Mouse (Mus musculus) layer of hippocampus, adult 11-12 months (tissue): ENCODE data around the gene Tmem164.
A peak's percentile ranks its signal among the peaks of the same experiment; 100 is the strongest.
"Not testable (repeated sequence)": the region's sequence is repeated elsewhere in the genome, so short reads cannot be mapped to it uniquely, and the experiment has no call there.

Experiments used
- DNase-seq: peaks from one replicate; pipeline ENCODE4 v3.0.0; 2022; ENCODE audit warnings: low spot score

The Tmem164 gene

DNA sequence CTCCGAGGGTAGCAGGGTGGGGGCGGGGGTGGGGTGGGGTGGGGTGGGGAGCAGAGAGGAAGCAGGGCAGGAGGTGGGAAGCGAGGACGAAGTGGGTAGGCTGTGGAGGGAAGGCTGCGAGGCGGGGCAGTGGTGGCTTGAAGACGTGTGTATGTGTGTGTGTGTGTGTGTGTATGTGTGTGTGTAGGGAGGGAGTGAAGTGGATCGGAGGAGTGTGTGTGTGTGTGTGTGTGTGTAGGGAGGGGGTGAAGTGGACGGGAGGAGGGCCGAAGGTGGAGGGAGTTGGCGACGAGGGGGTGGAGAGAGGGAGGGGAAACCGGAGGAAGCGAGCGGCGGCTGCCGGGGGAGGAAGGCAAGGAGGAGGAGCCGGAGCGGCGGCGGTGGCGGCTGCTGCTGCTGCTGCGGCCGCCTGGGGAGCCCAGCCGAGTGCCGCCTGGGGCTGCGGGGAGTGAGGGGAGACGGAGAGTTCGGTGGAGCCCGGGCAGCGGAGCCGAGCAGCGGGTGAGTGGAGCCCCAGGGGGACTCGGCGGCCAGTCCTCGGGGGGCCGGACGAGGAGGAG, at the start of gene Tmem164:
Tmem164 (plus strand) TSS at position 351 of the 560 bp plus-strand sequence.
- peak; percentile 49 for DNase-seq

DNA sequence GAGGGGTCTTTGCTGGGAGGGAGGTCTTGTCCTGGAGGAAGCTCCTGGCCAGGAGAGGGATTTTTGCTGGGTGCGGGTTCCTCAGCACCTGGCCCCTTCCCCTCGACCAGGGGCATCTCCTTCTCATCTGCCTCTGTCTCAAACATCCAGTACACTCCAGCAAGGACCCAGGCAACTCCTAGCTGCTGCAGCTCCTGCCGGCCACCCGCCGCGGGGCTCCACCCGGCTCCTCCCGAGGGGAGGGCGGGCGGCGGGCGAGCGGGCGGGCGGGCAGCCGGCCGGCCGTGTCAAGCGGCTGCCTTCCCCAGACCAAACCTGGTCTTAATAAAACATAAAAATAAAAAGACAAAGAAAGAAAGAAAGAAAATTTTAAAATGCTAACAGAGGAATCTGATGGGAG, 48.2 kb upstream of the Tmem164 start:
- DNase-seq: not testable (repeated sequence)

DNA sequence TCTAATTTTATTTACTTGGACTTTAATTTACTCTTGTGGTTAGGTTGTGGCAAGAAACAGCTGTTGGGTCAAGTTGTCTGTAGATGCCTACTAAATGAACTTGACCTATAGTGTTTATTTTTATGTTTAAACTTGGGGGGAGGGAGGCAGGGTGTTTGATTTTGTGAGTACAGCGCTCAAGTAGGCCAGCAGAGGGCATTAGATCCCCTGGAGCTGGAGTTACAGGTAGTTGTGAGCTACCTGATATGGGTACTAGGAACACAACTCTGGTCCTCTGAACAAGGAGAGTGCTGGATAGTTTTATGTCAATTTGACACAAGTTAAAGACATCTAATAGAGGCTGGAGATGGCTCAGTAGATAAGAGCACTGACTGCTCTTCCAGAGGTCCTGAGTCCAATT, 34.0 kb upstream of the Tmem164 start:
- no peak for DNase-seq

DNA sequence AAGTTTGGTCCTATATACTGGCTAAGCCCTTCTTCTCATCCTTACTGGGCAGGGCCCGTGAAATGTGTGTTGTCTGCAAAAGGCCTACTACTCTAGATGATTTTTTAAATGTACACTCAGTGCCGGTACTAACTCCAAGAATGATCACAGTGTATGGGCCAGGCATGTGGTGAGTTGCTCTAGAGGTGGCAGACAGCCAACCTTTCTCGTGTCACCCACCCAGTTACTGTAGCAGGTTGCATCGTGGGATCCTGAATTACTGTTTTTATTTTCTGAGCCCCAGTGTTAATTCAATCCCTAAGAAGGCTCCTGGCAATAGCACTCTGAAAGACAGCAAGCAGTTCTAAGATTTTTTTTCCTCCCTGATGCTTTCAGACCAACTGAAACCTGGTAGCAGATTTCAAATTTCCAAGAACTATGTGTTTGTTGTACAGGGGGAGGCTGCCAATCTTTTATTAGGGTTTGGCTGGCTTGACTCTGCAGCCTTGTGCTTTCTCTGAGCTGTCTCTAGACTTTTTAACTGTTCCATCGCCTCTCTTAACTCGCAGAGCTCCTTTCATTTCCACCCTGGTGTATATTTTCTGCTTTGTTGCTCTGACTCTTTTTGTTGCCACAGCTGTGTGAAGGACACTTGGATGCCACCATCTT, 31.0 kb upstream of the Tmem164 start:
- DNase-seq: peak; percentile 15

DNA sequence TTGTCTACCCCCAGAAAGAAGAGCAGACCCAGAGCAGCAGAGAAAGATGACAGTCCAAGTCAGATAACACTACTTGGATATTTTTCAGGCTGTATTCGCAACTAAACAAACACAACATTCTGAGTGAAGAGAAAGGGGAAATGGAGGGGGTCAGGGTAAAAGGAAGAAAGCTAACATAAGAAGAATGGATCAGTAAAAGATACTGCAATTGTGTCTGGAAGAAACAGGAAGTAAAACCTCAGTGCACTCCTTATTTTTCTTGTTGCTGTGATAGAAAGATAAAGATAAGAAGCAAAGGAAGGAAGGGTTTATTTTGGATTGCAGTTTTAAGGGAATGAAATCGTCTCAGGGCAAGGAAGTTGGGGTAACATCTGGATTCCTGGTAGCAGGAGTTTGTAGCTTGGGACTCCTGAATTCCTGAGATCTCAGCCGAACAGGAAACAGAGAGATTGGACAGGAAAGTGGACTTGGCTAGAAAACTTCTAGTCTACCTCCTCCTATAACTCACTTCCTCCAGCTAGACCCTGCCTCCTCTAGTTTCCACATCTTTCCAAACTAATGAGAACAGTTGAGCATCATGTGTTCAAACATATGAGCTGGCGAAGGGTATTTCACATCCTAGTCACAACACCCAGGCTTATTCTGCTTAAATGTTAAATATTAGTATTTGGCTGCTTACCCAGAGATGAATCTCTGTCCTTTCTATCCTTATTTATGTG, 16.3 kb upstream of the Tmem164 start:
- no peak for DNase-seq

DNA sequence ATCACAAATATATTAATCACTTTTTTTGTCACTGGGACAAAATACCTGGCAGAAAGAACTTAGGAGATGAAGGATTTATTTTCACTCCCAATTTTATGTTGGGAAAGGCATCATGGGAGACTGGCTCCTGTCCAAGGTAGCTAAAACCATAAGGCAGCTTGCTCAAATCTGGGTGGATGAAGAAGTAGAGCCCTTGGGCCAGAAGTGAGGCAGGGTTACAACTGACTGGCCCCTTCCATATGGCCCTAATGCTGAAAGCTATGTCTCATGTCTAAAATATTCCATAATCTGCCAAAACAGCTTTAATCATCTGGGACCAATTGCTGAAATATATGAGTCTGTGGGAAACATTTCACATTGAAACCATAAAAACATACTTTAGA, 15.8 kb upstream of the Tmem164 start:
- no peak for DNase-seq

DNA sequence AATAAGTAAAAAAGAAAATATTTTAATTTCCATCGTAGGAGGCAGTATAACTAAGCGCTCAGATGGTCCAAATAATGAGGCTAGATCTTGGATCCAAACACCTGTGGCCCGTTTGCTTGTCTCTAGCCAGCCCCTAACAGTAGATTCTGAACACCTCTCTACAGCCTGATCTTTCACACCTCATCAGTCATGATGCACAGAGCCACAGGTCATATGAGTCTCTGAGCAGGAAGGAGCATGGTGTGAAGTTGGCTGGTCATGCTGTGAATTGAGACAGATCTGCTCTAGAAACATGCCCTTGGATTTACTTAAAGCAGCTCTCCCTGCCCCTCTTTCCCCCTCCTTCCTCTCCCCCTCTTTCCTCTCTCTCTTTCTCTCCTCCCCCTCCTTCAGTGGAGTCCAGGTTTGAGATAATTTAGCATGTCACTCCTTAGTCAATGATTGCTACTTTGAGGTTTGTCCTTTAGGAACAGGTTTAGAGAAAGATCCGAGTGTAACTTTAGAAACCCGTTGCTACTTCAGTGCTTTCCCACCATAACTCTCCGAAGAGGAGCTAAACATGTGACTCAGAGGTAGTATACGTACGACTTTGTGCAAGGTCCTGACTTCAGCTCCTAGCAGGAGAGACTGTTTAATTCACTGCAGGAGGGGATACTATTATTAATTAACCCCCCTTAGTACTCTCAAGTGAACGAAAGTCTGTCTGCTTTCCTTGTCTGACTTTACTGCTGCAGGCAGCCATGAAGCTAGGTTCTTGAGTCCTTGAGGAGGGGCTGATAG, 11.7 kb upstream of the Tmem164 start:
- no peak for DNase-seq

DNA sequence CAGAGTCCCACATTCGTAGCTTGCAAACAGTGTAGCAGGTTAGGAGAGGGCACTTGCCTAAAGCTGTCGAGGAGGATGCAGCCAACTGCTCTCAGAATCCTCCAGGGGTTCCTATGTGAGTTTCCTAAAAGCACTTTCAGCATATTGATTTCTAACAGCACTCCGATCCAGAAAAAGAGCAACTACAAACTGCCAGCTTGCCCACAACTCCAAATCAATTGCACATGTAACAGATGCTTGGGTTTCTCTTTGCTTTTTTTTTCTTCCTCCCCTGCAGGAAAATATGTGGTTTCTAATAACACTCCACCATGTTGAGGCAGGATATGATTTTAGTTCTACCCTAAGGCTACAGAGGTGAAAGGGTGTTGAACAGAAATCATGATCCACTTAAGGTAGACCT, 11.1 kb upstream of the Tmem164 start:
- no peak for DNase-seq

DNA sequence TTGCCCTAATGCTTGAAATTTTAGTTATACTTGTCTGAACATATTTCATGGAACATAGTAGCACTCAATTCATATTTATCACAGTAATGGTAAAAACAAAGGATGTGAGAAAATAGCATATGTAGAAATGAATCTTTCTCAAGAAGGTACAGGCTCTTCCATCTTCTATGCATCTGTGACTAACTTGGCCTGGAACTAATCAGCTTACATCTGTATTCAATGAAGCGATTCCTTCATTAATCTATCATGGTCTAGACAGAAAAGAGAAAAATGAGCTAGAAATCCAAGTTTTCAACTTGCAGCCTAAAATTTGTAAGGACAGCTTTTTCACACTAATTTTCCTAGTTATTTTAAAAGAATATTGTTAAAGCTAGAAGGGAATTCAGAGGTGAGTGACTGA, 10.1 kb upstream of the Tmem164 start:
- no peak for DNase-seq

DNA sequence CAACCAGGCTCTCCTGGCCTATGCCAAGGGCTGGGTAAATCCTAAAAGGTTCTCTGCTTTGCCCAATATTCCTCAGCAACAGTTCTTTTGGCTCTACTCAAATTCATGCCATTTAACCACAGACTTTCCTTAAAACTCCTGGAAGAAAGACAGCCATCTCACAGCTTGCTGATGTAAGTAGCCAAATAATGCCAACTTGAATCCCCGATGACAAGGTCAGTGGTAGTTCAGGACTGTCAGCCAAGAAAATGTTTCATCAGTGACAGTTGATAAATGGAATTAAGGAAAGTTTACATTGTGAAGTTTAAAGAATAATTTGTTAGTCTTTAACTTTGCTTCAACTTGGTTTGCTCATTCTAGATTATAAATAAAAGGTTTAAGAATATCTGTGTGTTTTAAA, 8.5 kb upstream of the Tmem164 start:
- no peak for DNase-seq

DNA sequence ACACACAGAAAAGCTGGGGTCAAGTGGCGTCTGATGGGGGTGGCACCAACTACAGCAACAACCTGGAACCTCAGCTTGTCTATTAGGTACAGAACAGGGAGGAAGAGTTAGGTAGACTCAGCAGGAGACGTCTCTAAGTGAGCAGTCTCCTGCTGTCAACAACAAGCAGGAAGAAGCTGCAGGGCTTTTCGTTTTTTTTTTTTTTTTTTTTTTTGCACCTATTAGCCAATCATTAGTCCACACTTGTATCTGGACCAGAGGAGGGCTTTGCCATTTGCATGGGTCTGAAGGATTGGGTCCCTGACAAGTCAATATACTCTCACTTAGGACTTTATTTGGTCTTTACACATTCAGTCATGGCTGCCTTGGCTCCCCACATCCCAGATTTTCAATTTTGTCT, 4.0 kb upstream of the Tmem164 start:
- DNase-seq: no peak

DNA sequence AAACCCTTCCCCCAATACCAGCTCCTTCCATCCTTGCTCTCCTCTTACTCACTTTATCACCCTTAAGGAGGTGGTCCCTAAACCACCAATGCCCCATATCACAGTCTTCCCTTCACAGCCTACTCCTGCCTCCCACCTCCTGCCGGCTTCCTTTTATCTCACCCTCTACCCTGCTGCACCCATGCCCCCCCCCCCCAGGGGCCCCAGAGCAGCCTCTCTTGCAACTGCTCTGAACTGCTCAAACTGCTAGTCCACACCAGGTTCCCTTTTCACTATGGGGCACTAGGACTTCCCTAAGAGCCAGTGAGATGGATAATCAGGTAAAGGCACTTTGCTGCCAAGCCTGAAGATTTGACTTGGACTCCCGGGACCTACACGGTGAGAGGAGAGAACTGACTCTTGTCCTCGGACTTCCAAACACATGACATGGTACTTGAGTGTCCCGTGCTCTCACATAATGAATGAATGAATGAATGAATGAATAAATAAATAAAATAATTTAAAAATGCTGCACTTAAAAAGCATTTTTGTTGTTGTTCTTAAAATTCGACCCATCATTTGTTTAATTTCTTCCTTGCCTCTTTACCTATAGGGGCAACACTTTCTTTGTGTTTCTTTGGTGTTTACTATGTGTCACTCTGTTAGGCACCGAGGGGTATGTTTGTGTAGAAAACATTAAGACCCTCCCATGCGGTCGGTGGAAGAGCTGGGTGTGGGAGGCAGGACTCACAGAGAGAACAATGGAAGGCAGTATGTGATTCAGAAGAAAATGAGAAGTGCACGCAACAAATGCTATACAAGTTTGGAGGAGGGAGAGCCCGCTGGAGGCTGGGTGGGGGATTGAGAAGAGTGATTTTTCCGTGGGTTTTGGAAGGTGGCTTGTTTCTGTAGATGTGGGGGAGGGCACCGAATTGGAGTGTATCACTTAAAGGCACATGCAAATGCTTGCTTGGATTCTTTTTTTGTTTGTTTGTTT, 2.4 kb upstream of the Tmem164 start:
- no peak for DNase-seq

DNA sequence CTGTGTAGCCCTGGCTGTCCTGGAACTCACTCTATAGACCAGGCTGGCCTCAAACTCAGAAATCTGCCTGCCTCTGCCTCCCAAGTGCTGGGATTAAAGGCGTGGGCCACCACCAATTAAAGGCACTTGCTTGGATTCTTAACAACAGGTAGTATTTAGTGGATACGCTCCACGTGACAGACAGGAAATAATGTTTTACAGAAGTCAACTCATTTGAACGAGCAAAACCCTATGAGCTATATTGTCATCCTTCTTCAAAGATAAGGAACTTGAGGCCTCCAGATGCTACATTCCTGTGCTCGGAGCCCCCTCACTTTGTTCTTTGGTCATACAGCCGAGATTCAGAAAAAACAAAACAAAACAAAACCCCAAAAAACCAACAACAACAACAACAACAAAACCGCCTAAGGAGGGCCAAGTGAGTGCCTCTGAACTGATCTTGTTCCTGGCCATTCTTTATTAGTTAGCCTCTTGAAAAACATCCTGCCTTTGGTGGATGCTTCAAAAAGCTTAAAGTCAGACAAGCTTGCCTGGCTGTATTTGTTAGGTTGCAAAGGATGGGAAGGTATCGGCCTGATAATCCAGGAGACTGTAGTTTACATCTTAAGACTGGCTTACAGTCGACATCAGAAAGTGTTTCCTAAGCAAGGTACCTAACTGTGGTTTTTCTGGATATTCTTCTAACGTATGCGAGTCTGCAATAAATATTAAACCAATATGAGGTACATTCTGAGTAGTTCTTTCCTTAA, 1.5 kb upstream of the Tmem164 start:
- DNase-seq: no peak

DNA sequence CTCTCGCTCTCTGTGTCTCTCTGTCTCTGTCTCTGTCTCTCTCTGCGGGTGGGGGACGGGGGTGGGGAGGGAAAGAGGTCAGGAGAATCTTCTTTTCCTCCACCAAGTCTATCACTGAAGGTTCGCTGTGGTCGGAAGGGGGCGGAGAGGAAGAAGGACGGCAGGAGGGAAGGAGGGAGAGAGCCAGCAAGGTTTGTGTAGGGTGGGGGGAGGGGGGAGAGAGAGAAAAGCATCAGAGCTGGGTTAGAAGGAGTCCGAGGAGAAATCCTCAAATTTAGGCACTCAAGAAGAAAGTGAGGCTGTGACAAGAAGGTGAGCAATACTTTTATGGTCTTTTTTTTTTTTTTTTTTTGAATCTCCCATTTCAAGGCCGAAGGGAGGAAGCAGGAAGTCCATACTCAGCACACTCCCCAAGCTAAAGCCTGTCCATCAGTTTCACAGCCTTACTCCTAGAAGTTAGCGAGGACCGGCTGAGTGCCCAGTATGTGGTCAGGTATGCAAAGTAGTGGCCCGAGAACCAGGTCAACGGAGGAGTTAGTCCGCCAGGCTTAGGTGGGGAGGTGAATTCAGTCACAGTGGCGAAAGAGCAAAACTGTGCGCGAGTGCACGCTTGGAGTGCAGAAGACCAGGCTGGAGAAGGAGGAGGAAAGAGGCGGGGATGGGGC, 683 bp upstream of the Tmem164 start:
- no peak for DNase-seq

DNA sequence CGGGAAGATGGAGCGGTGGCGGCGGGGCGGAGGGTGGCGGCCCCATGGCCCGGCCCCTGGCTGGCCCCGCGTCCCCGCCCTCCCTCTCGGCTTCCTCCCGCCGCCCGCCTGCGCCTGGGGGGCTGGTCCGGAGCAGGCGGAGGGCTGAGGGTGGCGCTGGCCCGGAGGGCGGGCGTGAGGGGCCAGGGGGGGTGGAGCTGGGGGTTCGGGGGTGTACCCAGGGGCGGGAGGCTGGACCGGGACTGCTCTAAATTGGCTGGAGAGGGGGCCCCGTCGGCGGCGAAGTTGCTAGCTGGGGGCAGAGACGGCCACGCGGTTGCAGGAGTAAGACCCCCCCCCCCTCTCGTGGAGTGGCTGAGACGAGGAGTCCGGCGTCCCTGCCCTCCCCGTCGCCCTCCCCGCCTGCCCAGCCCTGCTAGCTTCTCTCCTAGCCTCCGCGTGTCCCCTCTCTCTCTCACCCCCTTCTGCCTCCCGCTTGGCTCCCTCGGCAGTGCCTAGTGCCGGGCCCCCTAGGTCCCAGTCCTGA, 473 bp downstream of the Tmem164 start:
- DNase-seq: no peak

DNA sequence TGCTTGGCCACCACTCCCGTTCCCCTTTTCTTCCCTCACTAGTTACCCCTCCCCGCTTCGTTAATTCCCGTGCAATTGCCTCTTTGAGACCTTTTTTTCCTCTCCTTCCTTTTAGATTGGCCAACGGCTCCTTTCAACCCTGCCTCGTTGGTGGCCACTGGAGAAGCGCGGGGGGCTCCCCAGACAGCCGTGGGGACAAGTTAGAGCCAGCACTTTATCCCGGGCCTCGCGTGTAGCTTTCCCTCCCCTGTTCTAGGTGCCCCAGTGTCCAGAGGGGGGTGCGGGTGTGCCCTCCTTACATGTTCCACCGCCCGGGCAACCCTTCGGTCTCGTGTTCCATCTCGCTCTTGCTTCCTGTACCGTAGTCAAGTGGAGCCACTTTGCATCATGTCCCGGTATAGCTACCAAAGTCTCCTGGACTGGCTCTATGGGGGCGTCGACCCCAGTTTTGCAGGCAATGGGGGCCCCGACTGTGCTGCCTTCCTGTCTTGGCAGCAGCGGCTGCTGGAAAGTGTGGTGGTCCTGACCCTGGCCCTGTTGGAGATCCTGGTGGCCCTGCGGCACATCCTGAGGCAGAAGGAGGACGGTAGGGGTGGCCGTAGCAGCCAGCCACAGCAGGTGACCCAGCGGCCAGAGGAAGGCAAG, 1.1 kb downstream of the Tmem164 start:
- DNase-seq: peak; percentile 7

DNA sequence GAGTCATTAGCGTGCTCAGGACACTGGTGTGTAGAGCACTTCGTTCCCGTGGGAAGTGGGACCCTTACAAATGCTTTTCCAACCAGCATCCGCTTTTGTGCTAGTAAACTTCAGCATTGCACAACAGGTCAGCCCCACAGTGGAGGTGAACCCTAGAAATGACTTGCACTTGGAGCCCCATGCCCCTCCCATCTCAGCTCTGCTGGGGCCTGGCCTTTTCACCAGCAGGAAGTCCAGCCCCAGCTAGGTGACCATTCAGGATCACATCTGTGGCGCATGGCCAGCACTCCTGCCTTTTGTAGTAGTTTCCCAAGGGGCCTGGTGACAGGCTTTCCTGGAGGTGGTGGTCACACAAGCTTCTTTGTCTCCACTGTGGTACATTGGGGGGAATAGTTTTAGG, 1.8 kb downstream of the Tmem164 start:
- no peak for DNase-seq

DNA sequence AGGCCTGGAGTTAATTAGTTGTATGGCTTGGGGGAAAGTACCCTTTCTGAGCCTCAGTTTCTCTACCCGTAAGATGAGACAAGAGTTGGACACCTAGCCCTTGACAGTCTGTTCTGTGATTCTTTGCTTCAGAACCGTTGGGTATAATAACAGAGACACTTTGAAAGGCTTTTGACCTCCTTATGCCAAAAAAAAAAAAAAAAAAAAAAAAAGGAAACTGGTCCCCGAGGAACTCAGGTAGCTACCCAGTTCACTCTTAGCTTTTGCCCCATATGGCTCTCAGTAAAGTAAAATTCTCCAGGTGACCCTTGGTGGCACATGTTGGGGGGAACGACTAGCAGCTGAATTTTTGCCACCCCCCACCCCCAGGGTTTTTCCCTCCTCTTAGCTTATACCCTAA, 3.5 kb downstream of the Tmem164 start:
- DNase-seq: no peak

DNA sequence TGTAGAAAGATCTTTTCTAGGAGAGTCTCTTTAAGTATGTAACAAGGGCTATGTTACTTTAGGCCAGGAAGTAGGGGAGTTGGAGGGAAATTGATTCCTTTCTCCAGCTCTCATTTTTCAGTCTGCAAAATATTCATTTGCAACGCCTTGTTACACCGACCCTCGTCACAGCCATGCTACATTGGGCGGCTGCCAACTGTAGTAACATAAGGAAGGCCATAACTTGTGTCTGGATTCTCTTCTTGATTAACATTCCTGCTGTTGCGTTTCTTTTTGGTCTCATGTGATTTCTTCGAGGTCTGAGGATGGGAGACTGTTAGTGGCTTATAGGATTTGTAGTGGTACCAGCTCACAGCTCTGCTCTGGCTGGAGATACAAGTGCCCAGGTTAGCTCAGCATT, 4.5 kb downstream of the Tmem164 start:
- no peak for DNase-seq

DNA sequence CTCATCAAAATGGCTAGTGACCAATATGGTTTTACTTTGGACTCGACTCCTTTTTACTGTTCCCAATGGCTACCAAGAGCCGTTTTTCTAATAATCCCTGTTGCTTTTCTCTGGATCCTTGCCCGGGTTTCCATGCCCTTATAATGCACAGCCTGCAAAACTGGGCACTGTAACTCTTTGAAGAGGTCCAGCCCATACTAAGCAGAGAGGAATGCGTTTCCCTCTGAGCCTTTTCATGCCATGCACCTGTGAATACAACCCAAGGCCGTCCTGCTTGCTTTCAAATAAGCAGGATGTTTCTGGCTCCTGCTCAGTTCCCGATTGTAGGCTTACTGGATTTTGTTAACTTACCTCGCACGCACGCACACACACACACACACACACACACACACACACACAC, 7.3 kb downstream of the Tmem164 start:
- DNase-seq: no peak
